Mouse (Mus musculus) heart, embryonic 10.5 days (tissue): ENCODE results near the gene Arhgap27. TPM values are rescaled to one million over a fixed set of nuclear protein-coding genes. Genes with fewer than 3 reads are reported as not detected.
A peak's percentile ranks its signal among the peaks of the same experiment; 100 is the strongest.

Experiments used
- DNase-seq: peaks from one replicate; pipeline ENCODE4 v3.0.0-alpha.2; 2017; ENCODE audit warnings: low spot score
- H3K27ac ChIP-seq: fragments of 300-500 bp; sonication (generic); 2 replicates; pipeline ENCODE4 v1.5.1; 2016; ENCODE audit warnings: mild to moderate bottlenecking
- H3K27me3 ChIP-seq: fragments of 300-500 bp; sonication (generic); 2 replicates; pipeline ENCODE4 v1.6.1; 2016; ENCODE audit warnings: mild to moderate bottlenecking; ENCODE audit not compliant: poor library complexity, insufficient read depth, severe bottlenecking
- H3K36me3 ChIP-seq: fragments of 300-500 bp; sonication (generic); 2 replicates; pipeline ENCODE4 v1.6.1; 2016; ENCODE audit warnings: mild to moderate bottlenecking, moderate library complexity
- H3K4me1 ChIP-seq: fragments of 300-500 bp; sonication (generic); 2 replicates; pipeline ENCODE4 v1.6.1; 2016; ENCODE audit warnings: mild to moderate bottlenecking
- H3K4me3 ChIP-seq: fragments of 300-500 bp; sonication (generic); 2 replicates; pipeline ENCODE4 v1.5.1; 2016; ENCODE audit warnings: mild to moderate bottlenecking, moderate library complexity
- H3K9me3 ChIP-seq: fragments of 300-500 bp; sonication (generic); 2 replicates; pipeline ENCODE4 v1.6.1; 2016; ENCODE audit warnings: mild to moderate bottlenecking, moderate library complexity
- WGBS: fragments of 180-500 bp; shearing (Covaris S2); methylation state at CpG from one replicate; pipeline ENCODE4 v1.1.7; 2016; 5-methylcytosine and 5-hydroxymethylcytosine counted together
- polyA plus RNA-seq: library from polyadenylated mRNA; unstranded; fragments of >200 nt; fragmentation: Nextera tagmentation; extraction: Ambion mirVana; gene quantifications from 2 replicates; pipeline ENCODE4 v1.2.1, GENCODE M21; 2016

Gene Arhgap27
- polyA plus RNA-seq, 1 experiment from 2014 or later, result 6.0 TPM

- H3K4me3 ChIP-seq, result no peak overlapping the region
- no peaks in the 10 kb centered on the region for H3K36me3 ChIP-seq
- peaks cover 32% of the 10 kb centered on the region for H3K4me1 ChIP-seq
- 57% methylated on average over 7 of the region's 7 CpGs for WGBS
- no peak overlapping the region for H3K27ac ChIP-seq
- H3K9me3 ChIP-seq, result no peaks in the 10 kb centered on the region
- DNase-seq, result no peak
- H3K27me3 ChIP-seq, result no peaks in the 10 kb centered on the region
Observed at GRCm38 (mm10) chr11:103346236-103346635, 17.3 kb downstream of the Arhgap27 start.

- H3K36me3 ChIP-seq, result no peaks in the 10 kb centered on the region
- peaks cover 32% of the 10 kb centered on the region for H3K4me1 ChIP-seq
- 0 out of 2 replicates have a peak, but pooled peaks cover 6% of the 10 kb centered on the region for H3K27me3 ChIP-seq
- 0 out of 2 replicates have a peak overlapping the region, but pooled peaks have one; percentile 12 for H3K4me3 ChIP-seq
- no peak for DNase-seq
- H3K27ac ChIP-seq, result no peak overlapping the region
- 77% methylated on average over 7 of the region's 7 CpGs for WGBS
- no peaks in the 10 kb centered on the region for H3K9me3 ChIP-seq
Observed at GRCm38 (mm10) chr11:103345408-103346091, 17.9 kb downstream of the Arhgap27 start.

DNA sequence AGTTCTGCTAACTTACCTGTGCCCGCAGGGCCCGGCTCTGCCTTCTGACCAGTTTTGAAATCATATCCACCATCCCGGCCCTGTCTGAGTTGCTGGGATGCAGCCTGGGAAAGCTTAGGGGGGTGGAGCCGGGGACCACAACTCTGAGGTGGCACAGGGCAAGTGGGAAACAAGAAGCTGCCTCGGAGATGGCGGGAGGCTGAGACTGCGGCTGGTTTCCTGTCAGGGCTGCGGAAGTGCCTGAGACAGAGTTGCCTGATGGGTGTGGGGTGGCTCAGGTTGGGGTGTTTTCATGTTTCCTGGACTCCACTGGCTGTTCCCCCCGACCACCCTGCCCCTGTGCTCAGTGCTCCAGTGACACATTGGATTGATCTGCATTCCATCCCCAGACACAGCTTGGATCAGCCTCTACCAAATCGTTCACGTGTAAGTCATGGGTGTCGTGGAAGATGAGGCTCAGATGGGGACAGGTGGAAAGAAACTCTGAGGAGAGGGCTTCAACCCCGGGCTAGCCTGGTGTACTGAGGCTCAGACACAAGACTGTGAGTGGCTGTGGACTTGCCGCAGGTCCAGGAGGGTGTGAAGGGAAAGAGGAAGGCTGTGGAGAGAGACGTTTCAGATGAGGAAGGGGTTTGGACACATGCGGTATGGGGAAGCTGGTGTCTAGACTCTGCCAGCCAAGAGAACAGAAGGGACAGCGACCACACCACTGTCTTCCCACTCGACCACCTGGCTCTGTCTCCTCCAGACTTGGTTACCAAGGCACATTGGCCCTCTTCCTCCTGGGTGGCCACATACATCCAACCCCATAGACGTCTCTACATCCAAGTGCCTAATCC lies 18.8 kb downstream of the Arhgap27 start:
- 72% methylated on average over 19 of the region's 19 CpGs for WGBS

GRCm38 (mm10) chr11:103343881-103344280 lies 19.6 kb downstream of the Arhgap27 start:
- Histone ChIP-seq H3K27ac (peak overlapping the region; percentile 56; the same call in 1 of the 2 replicates), H3K36me3 (no peaks in the 10 kb centered on the region), H3K4me1 (peaks cover 43% of the 10 kb centered on the region), H3K4me3 (0 out of 2 replicates have a peak overlapping the region, but pooled peaks have one; percentile 5), H3K9me3 (no peaks in the 10 kb centered on the region), H3K27me3 (peaks cover 21% of the 10 kb centered on the region)
- no peak for DNase-seq
- 74% methylated on average over 1 of the region's 1 CpGs for WGBS

More for the DNA sequence above, 18.8 kb downstream of the Arhgap27 start:
- Histone ChIP-seq H3K27ac (0 out of 2 replicates have a peak overlapping the region, but pooled peaks have one; percentile 56), H3K4me3 (no peak overlapping the region), H3K4me1 (peaks cover 38% of the 10 kb centered on the region), H3K27me3 (peaks cover 12% of the 10 kb centered on the region), H3K9me3 (no peaks in the 10 kb centered on the region), H3K36me3 (no peaks in the 10 kb centered on the region)
- no peak for DNase-seq

GRCm38 (mm10) chr11:103343063-103343462 lies 20.4 kb downstream of the Arhgap27 start:
- peaks cover 27% of the 10 kb centered on the region for H3K27me3 ChIP-seq
- no peak for DNase-seq
- no peaks in the 10 kb centered on the region for H3K36me3 ChIP-seq
- H3K27ac ChIP-seq, result 0 out of 2 replicates have a peak overlapping the region, but pooled peaks have one; percentile 56
- H3K4me3 ChIP-seq, result no peak overlapping the region
- 82% methylated on average over 6 of the region's 6 CpGs for WGBS
- H3K4me1 ChIP-seq, result peaks cover 43% of the 10 kb centered on the region
- no peaks in the 10 kb centered on the region for H3K9me3 ChIP-seq

DNA sequence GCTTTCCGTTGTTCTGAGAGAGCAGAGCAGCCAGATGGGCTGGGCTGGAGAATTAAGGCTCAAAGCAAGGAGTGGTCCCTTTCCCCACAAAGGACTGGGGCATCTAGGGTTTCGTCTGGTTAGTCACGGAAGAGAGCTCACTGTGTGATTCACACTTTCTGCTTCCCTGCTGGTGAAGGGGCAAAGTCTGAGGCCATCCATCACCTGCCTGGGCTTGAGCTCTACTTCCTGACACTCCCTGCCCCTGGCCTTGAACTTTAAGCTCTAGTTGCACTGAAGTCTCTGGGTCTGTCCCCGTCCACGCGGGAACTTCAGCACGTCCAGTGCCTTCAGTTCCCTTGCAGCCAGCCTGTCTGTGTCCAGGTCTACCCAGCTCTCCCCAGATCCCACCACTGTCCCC lies 22.8 kb downstream of the Arhgap27 start:
- 38% methylated on average over 7 of the region's 7 CpGs for WGBS
- Histone ChIP-seq H3K4me3 (no peak overlapping the region), H3K4me1 (peaks cover 33% of the 10 kb centered on the region), H3K9me3 (no peaks in the 10 kb centered on the region), H3K27ac (no peak overlapping the region), H3K27me3 (peaks cover 36% of the 10 kb centered on the region), H3K36me3 (no peaks in the 10 kb centered on the region)
- no peak for DNase-seq

DNA sequence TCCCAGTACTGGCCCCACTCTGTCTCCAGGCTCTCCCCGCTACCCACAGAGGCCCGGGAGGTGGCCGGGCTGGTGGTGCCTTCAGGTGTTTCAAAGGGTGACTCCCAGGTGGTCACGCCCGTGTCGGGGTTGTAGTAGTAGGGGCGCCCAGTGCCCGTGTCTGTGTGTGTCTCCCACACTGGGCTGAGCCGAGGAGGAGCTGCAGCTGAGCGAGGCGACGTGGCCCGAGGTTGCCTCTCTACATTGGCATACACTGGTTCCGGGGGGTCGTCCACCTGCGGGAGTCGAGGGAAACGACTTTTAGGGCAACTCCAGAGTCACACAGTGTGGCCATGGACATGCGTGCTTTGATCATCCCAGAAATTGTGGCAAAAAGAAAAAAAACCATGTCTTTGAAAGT lies 23.4 kb downstream of the Arhgap27 start:
- Histone ChIP-seq H3K27me3 (peaks cover 42% of the 10 kb centered on the region), H3K4me1 (peaks cover 28% of the 10 kb centered on the region), H3K4me3 (peak overlapping the region; percentile 41), H3K27ac (0 out of 2 replicates have a peak overlapping the region, but pooled peaks have one; percentile 31), H3K9me3 (no peaks in the 10 kb centered on the region), H3K36me3 (no peaks in the 10 kb centered on the region)
- WGBS, result 65% methylated on average over 19 of the region's 19 CpGs
- no peak for DNase-seq

DNA sequence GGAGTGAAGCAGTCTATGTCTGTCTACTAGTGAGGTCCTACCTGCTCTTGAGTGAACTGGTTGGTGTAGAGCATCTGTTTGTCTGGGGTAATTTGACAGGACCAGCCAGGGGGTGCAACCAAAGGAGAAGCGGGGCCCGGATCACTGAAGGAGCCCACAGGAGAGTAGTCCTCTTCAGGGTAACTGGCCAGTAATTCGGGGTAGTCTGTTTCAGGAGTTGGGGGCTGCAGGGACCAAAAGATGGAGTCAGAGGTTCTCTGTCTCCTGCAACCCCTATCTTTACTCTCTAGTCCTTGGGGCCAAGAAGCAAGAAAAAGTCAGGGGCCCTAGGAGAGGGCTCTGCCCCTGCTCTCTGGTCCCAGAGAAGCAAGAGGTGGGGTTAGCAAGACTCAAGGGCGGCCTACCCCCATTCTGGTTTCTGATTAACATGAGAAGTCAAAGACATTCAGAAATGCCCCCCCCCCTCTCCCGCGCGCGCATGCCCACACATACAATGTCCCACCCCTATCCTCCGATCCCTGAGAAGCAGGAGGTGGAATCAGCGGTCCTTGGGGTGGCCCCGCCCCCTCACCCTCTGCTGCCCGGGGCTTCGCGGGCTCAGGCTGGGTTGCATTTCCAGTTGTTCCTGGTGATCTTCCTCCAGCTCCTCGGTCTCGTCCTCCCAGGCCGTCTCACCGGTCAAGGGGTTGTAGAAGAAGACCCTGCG lies 23.9 kb downstream of the Arhgap27 start:
- 42% methylated on average over 19 of the region's 19 CpGs for WGBS
- H3K4me3 ChIP-seq, result peak overlapping the region; percentile 41
- H3K27me3 ChIP-seq, result peaks cover 47% of the 10 kb centered on the region
- DNase-seq, result no peak
- peaks cover 27% of the 10 kb centered on the region for H3K4me1 ChIP-seq
- H3K9me3 ChIP-seq, result no peaks in the 10 kb centered on the region
- no peaks in the 10 kb centered on the region for H3K36me3 ChIP-seq
- H3K27ac ChIP-seq, result 0 out of 2 replicates have a peak overlapping the region, but pooled peaks have one; percentile 31

DNA sequence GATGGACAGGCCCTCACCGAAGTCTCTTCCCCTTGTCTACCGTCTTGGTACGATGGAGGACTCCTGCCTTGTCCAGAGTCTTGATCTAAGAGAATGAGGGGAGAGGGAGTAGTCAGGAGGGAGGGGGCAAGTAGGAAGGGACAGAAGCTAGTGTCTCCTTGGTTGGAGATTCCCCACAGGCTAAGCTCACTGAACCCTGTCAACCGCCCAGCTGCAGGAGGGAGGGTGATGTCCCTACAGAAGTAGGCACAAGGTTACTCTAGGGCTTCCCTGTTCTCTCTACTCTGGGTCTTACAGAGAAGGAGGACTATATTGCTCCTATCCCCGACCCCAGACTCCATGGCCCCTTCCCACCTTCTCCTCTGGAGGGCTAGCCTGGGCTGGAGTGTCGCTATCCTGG lies 24.8 kb downstream of the Arhgap27 start:
- peaks cover 56% of the 10 kb centered on the region for H3K27me3 ChIP-seq
- 88% methylated on average over 6 of the region's 6 CpGs for WGBS
- no peak for DNase-seq
- no peaks in the 10 kb centered on the region for H3K36me3 ChIP-seq
- H3K4me1 ChIP-seq, result peaks cover 24% of the 10 kb centered on the region
- H3K9me3 ChIP-seq, result no peaks in the 10 kb centered on the region
- H3K27ac ChIP-seq, result no peak overlapping the region
- no peak overlapping the region for H3K4me3 ChIP-seq

DNA sequence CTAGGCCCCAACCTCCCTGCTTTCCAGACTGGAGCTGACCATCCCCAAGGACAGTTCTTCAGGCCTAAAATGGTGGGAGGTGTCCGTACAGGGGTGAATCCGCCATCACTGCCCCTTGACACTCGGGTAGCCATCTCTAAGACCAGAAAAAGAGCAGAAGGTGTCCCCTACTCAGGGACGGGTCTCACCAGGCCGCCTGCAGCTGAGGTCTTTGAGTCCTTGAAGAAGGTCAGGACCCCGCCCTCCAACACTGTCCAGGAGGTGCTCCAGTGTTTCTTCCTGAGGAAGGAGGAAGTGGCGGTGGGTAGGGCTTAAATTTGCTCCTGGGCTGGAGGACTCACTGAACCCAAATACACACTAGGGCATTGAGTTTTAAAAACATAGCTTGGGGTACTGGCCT lies 25.4 kb downstream of the Arhgap27 start:
- Histone ChIP-seq H3K27me3 (peaks cover 62% of the 10 kb centered on the region), H3K9me3 (no peaks in the 10 kb centered on the region), H3K4me1 (peaks cover 24% of the 10 kb centered on the region), H3K36me3 (no peaks in the 10 kb centered on the region), H3K27ac (no peak overlapping the region), H3K4me3 (no peak overlapping the region)
- DNase-seq, result no peak
- WGBS, result 79% methylated on average over 7 of the region's 7 CpGs

DNA sequence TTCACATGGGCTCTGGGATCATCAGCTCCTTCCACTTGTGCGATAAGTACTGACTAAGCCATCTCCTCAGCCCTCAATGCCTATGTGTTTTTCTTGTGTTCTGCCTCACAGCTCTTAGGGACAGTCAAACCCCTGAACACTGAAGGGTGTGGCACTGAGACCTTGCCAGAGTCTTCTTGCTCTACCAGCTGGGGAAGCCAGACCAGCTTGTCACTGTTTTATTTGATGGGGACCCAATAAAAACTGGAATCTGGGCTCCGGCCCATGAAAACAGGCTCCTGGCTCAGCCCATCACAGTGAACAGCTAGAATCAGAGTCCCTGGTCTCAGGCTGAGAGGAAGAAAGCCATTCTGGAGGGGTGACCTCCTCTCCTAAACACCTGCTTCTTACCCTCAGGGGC lies 26.3 kb downstream of the Arhgap27 start:
- no peak overlapping the region for H3K4me3 ChIP-seq
- H3K36me3 ChIP-seq, result no peaks in the 10 kb centered on the region
- H3K27me3 ChIP-seq, result peaks cover 71% of the 10 kb centered on the region
- peaks cover 31% of the 10 kb centered on the region for H3K4me1 ChIP-seq
- no peak for DNase-seq
- H3K27ac ChIP-seq, result no peak overlapping the region
- no peaks in the 10 kb centered on the region for H3K9me3 ChIP-seq
- 79% methylated on average over 2 of the region's 2 CpGs for WGBS

DNA sequence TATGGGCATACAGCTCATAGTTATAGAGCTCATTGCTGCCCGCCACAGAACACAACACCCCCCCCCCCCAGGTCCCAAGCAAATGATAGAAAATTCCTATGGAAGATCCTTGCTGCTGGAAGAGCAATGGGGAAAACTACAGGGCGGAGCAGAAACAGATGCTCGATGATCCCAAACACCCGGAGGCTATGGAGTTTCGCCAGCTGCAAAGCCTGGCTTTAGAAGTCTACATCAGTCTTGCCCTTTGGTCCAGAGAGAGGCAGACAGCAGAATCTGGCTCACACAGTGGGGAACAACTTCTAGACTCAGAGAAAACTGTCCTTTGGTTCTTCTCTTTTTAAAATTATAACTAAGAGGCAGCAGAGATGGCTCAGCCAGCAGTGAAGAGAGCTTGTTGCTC lies 27.9 kb downstream of the Arhgap27 start:
- no peak overlapping the region for H3K27ac ChIP-seq
- peaks cover 73% of the 10 kb centered on the region for H3K27me3 ChIP-seq
- no peaks in the 10 kb centered on the region for H3K9me3 ChIP-seq
- H3K4me3 ChIP-seq, result no peak overlapping the region
- DNase-seq, result no peak
- 86% methylated on average over 5 of the region's 5 CpGs for WGBS
- no peaks in the 10 kb centered on the region for H3K36me3 ChIP-seq
- H3K4me1 ChIP-seq, result peaks cover 34% of the 10 kb centered on the region
